Comparison of ENCODE assay signal across 17 mouse cellular contexts in genomic region chr1:151961204-151961603, GRCm38 (mm10).
DNase-seq lines count a peak whose midpoint lies in the region; ATAC-seq and TF ChIP-seq lines count a peak whose summit lies in the region.
"Had no signal": no experiment of that assay in that cellular context is flagged by ENCODE, and none has a peak within 500 bp of the region (broad histone marks: within the 10 kb centered on the region; RNA-seq: fewer than 3 reads in every experiment).

No protein-coding gene starts in this region.

- ATAC-seq in hindbrain, postnatal 0 days, result peak; percentile 18; the same call in 1 of the 2 replicates
- ATAC-seq in hindbrain, embryonic 16.5 days, result no peak
- ATAC-seq: intestine, embryonic 16.5 days; midbrain, embryonic 13.5 days had no signal

- 0 out of 2 replicates have a peak, but pooled peaks cover 3% of the 10 kb centered on the region for H3K4me1 ChIP-seq in hindbrain, postnatal 0 days (ENCODE audit: insufficient read depth, low read length)
- H3K4me1 ChIP-seq in hindbrain, embryonic 16.5 days (ENCODE audit: control insufficient read depth, insufficient read depth, low read depth, low read length), result no peaks in the 10 kb centered on the region
- peaks cover 52% of the 10 kb centered on the region for H3K4me1 ChIP-seq in E14TG2a.4 (replicated peaks; ENCODE audit: low read depth, low read length)

- peak; percentile 34 for DNase-seq in gastrocnemius, adult 18-20 months (ENCODE audit: low spot score)
- no peak for DNase-seq in gastrocnemius, adult 8-10 months (ENCODE audit: low spot score in 2 of 2)
- DNase-seq in hindbrain, postnatal 0 days (ENCODE audit: low spot score), result no peak
- DNase-seq in heart, postnatal 10 days, result peak; percentile 56 to 60
- DNase-seq in left cerebral cortex, postnatal 4 days, result no peak
- DNase-seq in spleen, adult 12 weeks (ENCODE audit: low spot score), result no peak
- DNase-seq: adrenal gland, postnatal 14 days; cerebellum, adult 2 months had no signal

- WGBS in hindbrain, postnatal 0 days, result 86% methylated on average over 10 of the region's 10 CpGs
- 80% methylated on average over 10 of the region's 10 CpGs for WGBS in hindbrain, embryonic 16.5 days

- intact Hi-C loops in heart, postnatal 10 days (cut with DNase I), result no loop called here
- intact Hi-C loops in left cerebral cortex, postnatal 4 days (cut with DNase I), result no loop called here

- no peaks in the 10 kb centered on the region for H3K27me3 ChIP-seq in hindbrain, postnatal 0 days (ENCODE audit: insufficient read depth, low read length)
- no peaks in the 10 kb centered on the region for H3K27me3 ChIP-seq in hindbrain, embryonic 16.5 days (replicated peaks; ENCODE audit: control insufficient read depth, insufficient read depth, low read length)
- no peaks in the 10 kb centered on the region for H3K27me3 ChIP-seq in E14TG2a.4 (ENCODE audit: insufficient read depth, low read length)
- H3K27me3 ChIP-seq: CH12.LX; hindbrain, embryonic 12.5 days; limb, embryonic 13.5 days; midbrain, embryonic 13.5 days had no signal

- H3K9ac ChIP-seq in hindbrain, postnatal 0 days (replicated peaks; ENCODE audit: low read length), result no peak overlapping the region
- no peak overlapping the region for H3K9ac ChIP-seq in hindbrain, embryonic 16.5 days (ENCODE audit: low read depth, low read length)
- H3K9ac ChIP-seq: hindbrain, embryonic 12.5 days; limb, embryonic 13.5 days; liver, embryonic 14.5 days; midbrain, embryonic 13.5 days had no signal

- H3K4me2 ChIP-seq in hindbrain, postnatal 0 days (ENCODE audit: low read depth, low read length), result no peak overlapping the region
- H3K4me2 ChIP-seq in hindbrain, embryonic 16.5 days (ENCODE audit: low read length), result no peak overlapping the region
- H3K4me2 ChIP-seq: hindbrain, embryonic 12.5 days; limb, embryonic 13.5 days; midbrain, embryonic 13.5 days had no signal

- H3K9me3 ChIP-seq in hindbrain, postnatal 0 days (ENCODE audit: low read length), result no peaks in the 10 kb centered on the region
- no peaks in the 10 kb centered on the region for H3K9me3 ChIP-seq in hindbrain, embryonic 16.5 days (ENCODE audit: control insufficient read depth, low read length)
- no peaks in the 10 kb centered on the region for H3K9me3 ChIP-seq in E14TG2a.4 (ENCODE audit: low read length)
- H3K9me3 ChIP-seq: hindbrain, embryonic 12.5 days; midbrain, embryonic 13.5 days had no signal

- no peak overlapping the region for H3K4me3 ChIP-seq in hindbrain, postnatal 0 days (ENCODE audit: low read length)
- H3K4me3 ChIP-seq in hindbrain, embryonic 16.5 days (ENCODE audit: low read length), result no peak overlapping the region
- peak overlapping the region; percentile 23; the same call in 1 of the 2 replicates for H3K4me3 ChIP-seq in E14TG2a.4 (replicated peaks; ENCODE audit: low read length)
- H3K4me3 ChIP-seq: heart, adult 2 months; hindbrain, embryonic 12.5 days; limb, embryonic 13.5 days; midbrain, embryonic 13.5 days had no signal

- no peak overlapping the region for H3K27ac ChIP-seq in hindbrain, postnatal 0 days
- no peak overlapping the region for H3K27ac ChIP-seq in hindbrain, embryonic 16.5 days (ENCODE audit: low read depth, low read length)
- H3K27ac ChIP-seq: heart, adult 2 months; hindbrain, embryonic 12.5 days; limb, embryonic 13.5 days; liver, embryonic 14.5 days had no signal

- TF ChIP-seq CTCF in hindbrain, postnatal 0 days (IDR thresholded peaks at IDR 0.05; ENCODE audit: low read depth), result no peak
- no peak for TF ChIP-seq CTCF in E14TG2a.4 (conservative IDR thresholded peaks at IDR 0.05; ENCODE audit: low read length)

- no peaks in the 10 kb centered on the region for H3K36me3 ChIP-seq in hindbrain, postnatal 0 days (ENCODE audit: insufficient read depth, low read length)
- no peaks in the 10 kb centered on the region for H3K36me3 ChIP-seq in hindbrain, embryonic 16.5 days (ENCODE audit: control insufficient read depth, insufficient read depth, low read length)
- H3K36me3 ChIP-seq in E14TG2a.4 (ENCODE audit: insufficient read depth, low read length), result no peaks in the 10 kb centered on the region
- H3K36me3 ChIP-seq: hindbrain, embryonic 12.5 days; midbrain, embryonic 13.5 days had no signal

Comparison
In these comparisons a context has a peak if more than half of its experiments do, and no peak if none do; other contexts are left out.
1. DNase-seq: peak in gastrocnemius, adult 18-20 months (single experiment) and heart, postnatal 10 days (2 of 2); none in gastrocnemius, adult 8-10 months (0 of 2), hindbrain, postnatal 0 days (single experiment), left cerebral cortex, postnatal 4 days (single experiment) and spleen, adult 12 weeks (single experiment).